Mouse (Mus musculus) CD4-positive, CD25-positive, alpha-beta regulatory T cell, adult 4 months (primary cell): ENCODE results near the gene Vps16. TPM values are rescaled to one million over a fixed set of nuclear protein-coding genes. Genes with fewer than 3 reads are reported as not detected.

Experiments used
- ATAC-seq: one replicate; pipeline ENCODE4 v1.8.0; 2017
- polyA plus RNA-seq, 2 experiments: library from polyadenylated mRNA; unstranded; fragments of 100-300 nt; shearing (Covaris generic); gene quantifications; one replicate each; pipeline ENCODE4 v1.2.1; 2017

Vps16 gene
- polyA plus RNA-seq, 2 experiments from 2014 or later = 243 to 271 TPM

- ATAC-seq = peak; percentile 57
Observed at GRCm38 (mm10) chr2:130423397-130424125, 578 bp upstream of the Vps16 start.

DNA sequence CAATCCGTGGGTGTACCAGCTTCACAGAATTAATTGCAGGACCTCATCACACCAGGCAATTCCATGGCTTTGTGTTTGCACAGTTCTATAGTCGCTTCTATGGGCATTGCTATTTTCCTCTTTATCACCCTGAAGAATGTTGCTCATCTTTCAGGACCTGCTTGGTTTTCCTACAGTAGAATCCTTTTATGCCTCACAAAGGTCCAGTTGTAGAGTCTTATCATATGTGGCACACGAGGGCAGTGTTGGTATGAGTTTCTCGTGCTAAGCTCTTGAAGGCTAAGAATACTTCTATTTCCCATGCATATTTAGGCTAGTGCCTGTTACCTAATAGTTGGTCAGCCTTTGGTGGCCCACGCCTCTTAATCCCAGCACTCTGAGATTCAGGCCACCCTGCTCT is 973 bp downstream of the Vps16 start:
- ATAC-seq = no peak

DNA sequence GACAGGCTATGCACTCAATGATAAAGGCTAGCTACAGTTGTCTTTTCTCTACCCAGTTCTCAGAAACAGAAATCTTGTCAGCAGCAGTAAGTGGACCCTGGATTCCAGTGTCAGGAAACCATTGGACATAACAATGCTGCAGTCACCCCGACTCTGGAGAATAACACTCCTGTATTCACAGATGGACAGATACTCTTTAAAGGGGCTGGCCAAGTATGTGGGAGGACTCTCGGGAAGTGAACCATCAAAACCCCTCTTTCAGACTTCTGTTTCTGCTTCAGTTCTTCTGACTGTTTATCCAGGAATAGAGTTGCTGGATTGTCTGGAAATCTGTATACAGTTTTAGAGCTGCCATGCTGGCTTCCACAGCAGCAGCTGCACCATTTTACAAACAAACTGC is 5.7 kb downstream of the Vps16 start:
- ATAC-seq = no peak

DNA sequence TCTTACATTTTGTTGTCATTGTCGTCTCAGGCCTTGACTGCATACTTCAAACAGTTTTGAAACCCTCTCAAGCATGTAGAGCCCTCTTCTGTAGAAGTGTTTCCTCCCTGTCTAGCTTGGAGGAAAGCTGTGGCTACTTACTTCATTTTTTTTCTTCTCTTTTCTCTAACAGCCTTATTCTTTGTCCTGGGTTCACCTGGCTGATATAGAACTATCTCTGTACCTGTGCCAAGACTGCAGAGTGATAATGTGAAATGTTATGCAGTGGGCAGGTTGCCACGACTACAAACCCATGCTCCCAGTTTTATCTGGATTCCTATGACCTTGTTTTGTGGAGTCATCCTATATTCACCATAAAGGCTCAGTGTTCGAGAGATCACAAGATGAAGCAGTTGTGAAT is 6.3 kb downstream of the Vps16 start:
- no peak for ATAC-seq

- no peak for ATAC-seq
Observed at GRCm38 (mm10) chr2:130432157-130432556, 8.0 kb downstream of the Vps16 start.

GRCm38 (mm10) chr2:130433152-130433551 is 9.0 kb downstream of the Vps16 start:
- ATAC-seq = peak; percentile 62

DNA sequence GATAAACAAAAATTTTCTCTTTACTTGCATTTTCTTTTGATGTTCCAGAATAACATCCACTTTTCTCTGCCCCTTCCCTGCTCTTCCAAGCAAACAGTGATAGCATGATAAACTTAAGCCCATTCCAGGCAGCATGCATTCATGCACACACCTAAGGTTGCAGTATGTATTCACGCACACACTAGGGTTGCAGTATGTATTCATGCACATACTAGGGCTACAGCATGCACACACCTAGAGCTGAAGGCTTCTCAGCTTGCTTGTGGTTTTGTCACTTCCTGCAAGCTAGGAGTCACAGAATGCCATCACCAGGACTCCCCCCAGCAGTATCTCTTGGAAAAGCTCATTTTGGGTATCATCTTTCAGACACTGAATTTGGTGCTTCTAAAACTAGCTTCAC is 12.6 kb downstream of the Vps16 start:
- no peak for ATAC-seq

DNA sequence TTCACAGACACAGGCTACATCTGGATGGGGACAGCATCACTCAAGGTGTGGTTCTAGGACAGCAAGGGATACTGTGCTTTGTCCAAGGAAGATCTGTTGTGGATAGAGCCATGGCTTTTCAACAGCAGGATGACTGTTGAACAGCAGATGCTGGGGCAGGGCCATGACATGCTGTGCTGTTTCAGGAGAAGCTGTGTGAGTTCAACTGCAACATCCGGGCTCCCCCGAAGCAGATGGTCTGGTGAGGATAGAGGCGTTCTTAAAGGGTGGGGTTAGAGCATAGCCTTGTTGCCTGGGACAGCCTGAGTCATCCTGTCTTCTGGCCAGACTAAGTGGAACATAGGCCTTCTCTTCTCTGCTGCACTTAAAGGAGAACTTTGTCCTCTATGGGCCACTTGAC is 14.7 kb downstream of the Vps16 start:
- ATAC-seq = no peak

GRCm38 (mm10) chr2:130439840-130440480 is 15.8 kb downstream of the Vps16 start:
- no peak for ATAC-seq

DNA sequence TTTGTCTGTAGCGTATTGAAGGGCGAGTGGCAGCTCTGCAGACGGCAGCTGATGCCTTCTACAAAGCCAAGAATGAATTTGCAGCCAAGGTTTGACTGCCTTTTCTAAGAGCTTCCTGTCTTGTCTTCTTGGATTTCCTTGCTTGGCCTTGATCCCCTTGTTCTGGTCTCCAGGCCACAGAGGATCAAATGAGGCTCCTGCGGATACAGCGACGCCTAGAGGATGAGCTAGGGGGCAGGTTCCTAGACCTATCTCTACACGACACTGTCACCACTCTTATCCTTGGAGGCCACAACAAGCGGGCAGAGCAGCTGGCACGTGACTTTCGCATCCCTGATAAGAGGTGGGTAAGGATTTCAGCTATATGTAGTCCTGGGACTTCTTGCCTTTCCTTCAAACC is 18.0 kb downstream of the Vps16 start:
- no peak for ATAC-seq

- no peak for ATAC-seq
Observed at GRCm38 (mm10) chr2:130448449-130448848, 24.3 kb downstream of the Vps16 start.

DNA sequence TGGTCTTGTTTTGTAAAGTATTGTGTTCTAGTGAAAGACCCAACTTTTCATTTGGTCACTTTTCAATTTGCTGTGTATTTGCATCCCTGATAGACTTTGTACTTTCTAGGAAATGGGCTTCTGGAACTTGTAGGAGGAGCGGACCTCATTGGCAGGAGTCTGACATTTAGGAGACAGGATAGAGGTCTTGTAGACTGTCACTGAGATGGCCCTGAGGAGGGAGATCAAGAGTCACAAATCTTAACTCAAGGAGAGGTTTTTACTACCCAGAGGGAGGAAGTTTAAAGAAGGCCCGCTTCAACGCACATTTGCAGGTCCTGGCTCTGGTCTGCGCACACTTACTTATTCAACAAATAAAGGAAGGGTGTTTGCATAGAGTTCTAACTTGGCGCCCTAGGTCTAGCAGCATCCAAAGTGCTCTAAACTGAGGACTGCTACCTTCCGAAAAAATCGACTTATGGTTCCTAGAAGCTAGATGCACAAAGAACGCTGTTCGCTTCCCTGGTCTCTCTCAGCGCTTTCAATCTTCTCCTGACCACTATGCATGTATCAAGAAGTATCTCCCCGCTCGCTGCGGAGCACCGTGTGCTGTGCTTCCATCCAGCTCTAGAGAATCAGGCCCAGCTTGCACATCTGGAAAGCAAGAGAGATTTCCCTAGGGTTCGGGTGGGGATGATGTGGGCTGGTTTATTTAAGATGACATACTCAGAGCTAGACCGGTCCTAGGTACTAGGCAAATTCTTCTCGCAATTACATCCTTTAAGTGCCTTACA is 25.1 kb downstream of the Vps16 start:
- ATAC-seq = peak; percentile 0

DNA sequence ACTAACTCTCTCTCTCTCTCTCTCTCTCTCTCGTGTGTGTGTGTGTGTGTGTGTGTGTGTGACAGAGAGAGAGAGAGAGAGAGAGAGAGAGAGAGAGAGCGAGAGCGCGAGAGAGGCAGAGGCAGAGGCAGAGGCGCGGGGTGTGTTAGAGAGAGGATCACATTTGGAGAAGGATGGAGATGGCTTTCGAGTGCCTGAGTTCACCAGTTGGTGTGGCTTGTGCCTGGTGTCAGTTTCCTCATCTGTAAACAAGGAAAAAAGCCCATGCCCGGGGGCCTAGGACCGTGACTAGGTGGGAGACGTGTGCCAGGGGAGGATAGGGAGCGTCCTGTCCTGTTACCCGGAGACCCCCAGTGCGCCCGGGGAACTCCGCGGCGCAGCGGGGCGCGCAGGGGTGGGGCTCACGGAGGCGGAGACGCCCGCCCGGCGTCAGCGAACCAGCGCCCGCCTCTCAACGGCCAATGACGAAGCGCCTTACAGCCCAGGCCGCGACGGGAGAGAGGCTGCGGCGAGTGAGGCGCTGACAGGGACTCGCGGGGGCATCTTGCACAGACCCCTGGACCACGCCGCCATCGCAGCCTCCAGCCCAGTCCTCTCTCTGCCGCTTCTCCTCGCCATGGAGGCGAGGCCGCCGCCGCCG is 25.8 kb downstream of the Vps16 start, which contains the start of gene Ptpra:
Ptpra (plus strand) TSS at position 485 of the 640 bp plus-strand sequence.
- ATAC-seq = peak; percentile 96

DNA sequence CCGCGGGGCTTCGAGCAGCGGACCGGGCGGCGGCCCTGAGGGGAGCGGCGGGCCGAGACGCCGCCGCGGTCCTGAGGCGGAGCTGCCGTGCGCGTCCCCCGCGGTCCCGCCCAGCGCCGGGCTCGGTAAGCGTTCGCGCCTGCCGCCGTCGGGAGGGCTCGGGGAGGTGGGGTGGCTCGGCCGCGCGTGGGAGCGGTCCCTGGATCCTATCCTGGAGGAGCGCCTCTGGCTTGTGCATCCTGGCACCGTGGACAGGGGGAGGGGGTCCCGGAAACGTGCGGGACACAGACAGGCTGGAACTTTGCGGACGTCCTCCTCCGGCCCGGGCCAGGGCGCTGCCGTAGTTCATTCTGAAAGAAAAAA is 26.3 kb downstream of the Vps16 start:
- ATAC-seq = peak; percentile 71

DNA sequence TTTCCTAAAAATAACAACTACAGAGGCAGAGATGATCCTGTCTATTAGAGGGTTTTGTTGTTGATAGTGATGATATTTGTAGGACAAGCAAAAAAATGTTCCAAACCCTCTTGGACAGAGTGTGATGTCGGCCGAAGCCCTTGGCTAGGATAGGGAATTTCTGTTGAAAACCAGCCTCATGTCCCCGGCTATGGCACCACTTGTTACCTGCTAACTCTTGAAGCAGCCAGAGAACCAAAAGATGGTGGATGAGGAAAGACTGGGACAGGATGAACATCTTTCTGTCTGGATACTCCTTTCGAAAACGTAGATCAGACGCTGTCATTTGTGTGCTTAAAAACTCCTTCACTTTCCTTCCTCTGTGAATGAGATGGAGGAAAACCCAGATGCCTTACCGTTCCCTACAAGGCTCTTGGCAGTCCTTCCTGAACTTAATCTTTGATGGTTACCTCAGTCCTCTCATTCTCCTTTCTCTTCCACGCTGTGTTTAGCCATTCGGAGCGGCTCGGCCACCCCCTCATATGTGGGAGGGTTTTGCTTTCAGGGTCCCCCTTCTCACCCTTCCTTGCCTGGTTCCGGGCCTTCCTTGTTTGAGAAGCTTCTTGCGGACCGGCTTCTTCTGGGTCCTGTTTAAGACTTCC is 27.1 kb downstream of the Vps16 start:
- no peak for ATAC-seq

DNA sequence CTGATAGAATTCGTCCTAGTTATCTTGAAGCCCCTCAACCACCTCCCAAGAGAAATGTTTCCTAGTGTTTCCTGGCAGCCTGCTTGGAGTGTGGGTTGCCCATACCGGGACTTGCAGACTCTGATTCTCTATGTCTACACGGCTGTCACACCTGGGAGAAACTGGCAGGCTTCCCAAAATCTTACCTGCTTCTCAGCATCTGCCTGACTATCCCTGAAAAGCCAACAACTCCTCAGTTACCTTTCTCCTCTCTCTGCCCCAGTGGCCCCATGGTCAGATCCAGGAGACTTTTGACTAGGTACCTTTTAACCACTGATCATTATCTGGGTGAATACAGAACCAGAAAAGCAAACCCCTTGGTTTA is 27.6 kb downstream of the Vps16 start:
- no peak for ATAC-seq

DNA sequence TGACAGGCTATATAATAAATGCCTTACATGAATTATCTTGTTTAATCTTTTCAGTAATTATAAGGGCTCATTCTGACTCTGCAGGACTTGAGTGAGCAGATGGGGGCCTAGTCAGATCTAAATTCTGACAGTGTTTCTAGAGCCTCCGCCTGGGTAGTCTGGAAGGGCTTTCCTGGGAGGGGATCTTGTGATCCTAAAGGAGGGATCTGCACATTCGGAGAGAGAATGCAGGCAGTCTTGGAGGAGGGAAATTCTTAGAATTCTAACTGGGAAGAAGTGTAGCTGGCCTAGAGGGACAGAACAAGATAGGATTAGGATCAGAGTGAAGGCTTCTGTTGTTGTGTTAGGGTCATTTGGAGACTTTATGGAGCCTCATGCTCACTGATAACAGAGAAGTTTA is 28.1 kb downstream of the Vps16 start:
- ATAC-seq = no peak

DNA sequence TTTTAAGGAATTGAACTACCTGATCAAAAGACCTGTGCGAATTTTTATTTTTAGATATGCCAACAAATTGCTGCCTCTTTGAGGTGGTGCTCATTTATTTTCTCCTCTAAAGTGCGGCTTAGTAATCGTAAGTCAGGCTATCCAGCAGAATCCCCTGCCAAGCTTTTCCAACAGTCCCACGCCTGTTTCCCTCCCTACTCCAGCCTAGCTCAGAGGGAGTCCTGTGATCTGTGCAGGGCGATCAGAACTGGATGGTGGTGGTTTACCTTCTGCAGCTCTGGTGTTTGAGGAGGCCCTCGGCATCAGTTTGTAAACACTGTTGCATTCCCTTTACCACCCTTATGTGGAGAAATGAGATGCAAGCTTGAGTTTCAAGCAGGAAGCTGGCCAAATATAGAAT is 29.3 kb downstream of the Vps16 start:
- no peak for ATAC-seq

GRCm38 (mm10) chr2:130454748-130455370 is 30.7 kb downstream of the Vps16 start:
- no peak for ATAC-seq

DNA sequence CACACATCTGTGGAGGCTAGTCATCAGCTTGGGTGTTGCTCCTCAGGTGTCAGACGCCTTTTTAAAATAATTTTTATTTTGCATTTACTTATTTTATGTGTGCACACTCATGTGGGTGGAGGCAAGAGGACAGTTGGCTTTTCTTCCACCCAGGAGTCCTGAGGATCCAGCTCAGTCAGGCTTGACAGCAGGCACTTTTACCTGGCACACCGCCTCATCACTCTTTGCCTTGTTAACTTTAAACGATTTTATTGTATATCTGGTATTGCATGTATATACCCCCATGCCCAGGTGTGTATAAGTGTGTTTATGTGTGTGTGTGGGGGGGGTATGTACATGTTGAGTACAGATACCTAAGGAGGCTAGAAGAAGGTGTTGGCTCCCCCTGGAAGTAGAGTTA is 33.7 kb downstream of the Vps16 start:
- ATAC-seq = no peak

DNA sequence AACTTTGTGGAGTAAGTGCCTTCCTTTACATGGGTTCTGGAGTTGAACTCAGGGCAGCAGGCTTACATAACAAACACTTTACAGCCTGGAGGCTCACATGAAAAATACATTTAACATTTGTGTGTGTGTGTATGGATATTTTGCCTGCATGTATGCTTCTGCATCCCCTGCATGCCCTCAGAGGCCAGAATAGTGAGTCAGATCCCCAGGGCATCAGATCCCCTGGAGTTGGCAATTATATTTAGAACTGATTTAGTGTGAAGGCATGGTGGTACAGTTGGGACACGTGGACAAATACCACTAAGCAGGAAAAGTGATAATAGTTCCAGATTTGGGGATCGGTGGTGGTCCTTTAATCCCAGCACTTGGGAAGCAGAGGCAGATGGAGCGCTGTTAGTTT is 35.4 kb downstream of the Vps16 start:
- no peak for ATAC-seq
